Mouse (Mus musculus) left cerebral cortex, postnatal 36 days (tissue): Measurements from ENCODE around the gene Myo6. TPM values are rescaled to one million over a fixed set of nuclear protein-coding genes. Genes with fewer than 3 reads are reported as not detected.

Source experiments
- DNase-seq, 2 experiments: peaks; one replicate each; pipeline ENCODE4 v3.0.0; 2021 to 2022; ENCODE audit warnings: low spot score in 2 of 2, mixed read lengths in 1 of 2
- intact Hi-C: fragments of 180-260 bp; cut with DNase I; formaldehyde crosslinking; loops from one replicate; pipeline ENCODE4 v1.15.1; 2025
- total RNA-seq, 2 experiments: library from RNA; stranded (reverse); gene quantifications; 2 replicates each; pipeline ENCODE4 v1.2.3; 2021

Gene Myo6
- total RNA-seq, 2 experiments from 2014 or later, result 59.6 to 70.8 TPM

GRCm38 (mm10) chr9:80338026-80338425, 173.2 kb downstream of the Myo6 start:
- intact Hi-C loops, result loop anchor here (10.0 kb wide), 1 partner anchor 1287 kb away; no protein-coding TSS in a partner anchor

DNA sequence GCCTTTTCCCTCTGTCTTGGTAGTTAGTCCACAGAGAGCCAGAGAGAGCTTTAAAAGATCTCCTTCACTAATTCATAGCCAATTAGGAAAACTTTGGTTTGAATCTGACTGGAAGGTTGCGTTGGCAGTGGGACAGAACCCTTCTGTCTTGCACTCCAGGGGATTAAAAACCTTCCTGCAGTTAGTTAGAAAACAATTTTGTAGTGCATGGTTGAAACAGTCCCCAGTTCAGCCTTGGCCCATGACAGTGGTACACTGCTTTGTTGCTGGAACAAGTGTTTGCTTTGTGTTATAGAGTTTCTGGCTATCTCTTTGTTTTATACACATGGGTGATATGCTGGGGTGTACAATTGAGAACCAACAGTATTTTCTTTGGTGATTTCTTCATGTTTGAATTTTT, 176.1 kb downstream of the Myo6 start:
- DNase-seq, result no peak
- intact Hi-C loops, result no loop called here

More at GRCm38 (mm10) chr9:80338026-80338425, 173.2 kb downstream of the Myo6 start:
- no peak for DNase-seq

DNA sequence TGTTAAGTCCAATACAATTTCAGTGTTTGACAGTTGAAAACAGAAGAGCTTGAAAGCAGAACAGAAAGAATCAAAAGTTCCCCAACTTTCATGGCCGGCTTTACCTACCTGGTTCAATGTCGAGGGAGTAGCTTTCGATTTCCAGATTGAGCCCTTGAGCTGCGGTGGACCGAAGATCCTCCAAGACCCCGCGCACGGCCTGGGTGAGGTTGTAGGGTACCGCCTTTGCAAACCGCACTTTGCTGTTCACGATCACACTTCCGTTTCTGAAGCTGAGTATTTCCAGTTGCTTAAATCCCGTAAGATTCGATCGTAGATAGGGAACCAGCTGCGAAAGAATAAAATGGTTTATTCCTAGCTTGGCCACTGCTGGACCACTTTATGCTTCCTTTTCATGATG, 176.9 kb downstream of the Myo6 start:
- DNase-seq, result no peak
- intact Hi-C loops, result no loop called here

- intact Hi-C loops, result no loop called here
Measured at GRCm38 (mm10) chr9:80342520-80342919, 177.7 kb downstream of the Myo6 start.

DNA sequence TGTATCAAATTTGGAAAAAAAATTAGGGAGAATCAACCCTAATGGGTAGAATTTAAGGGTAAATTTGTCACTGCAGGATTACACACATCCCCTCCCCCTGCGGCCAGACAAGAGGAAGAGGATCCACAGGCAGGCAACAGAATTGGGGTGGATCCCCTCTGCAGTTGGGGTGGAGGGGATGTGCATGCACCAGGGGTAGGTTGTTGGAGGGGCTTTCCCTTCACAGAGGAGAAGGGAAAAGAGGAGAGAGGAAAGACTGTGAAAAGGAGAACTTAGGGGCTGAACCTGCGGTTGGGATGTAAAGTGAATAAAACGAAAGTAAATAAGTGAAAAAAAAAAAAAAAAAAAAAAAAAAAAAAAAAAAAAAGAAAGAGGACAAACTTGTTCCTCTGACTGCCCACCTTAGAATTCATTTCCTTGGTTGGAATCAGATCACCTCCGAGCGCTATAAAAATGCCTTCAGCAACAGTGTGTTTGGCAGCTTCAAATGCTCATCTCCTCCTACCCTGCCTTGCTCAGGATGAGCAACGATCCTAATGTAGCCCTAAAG, 179.7 kb downstream of the Myo6 start:
- intact Hi-C loops, result no loop called here
- DNase-seq, result no peak

More at GRCm38 (mm10) chr9:80342520-80342919, 177.7 kb downstream of the Myo6 start:
- DNase-seq, result no peak

- intact Hi-C loops, result no loop called here
Measured at GRCm38 (mm10) chr9:80351295-80351677, 186.5 kb downstream of the Myo6 start.

GRCm38 (mm10) chr9:80351678-80352331, 187.0 kb downstream of the Myo6 start:
- no peak for DNase-seq
- intact Hi-C loops, result no loop called here

More at GRCm38 (mm10) chr9:80351295-80351677, 186.5 kb downstream of the Myo6 start:
- no peak for DNase-seq

- DNase-seq, result no peak
- intact Hi-C loops, result no loop called here
Measured at GRCm38 (mm10) chr9:80360063-80360462, 195.2 kb downstream of the Myo6 start.

Other genes with a start within 250 kb of the Myo6 start
- 10 to 100 TPM; 14.9 to 20.7 TPM for gene Filip1, start 152.2 kb upstream of the Myo6 start, total RNA-seq
- 100 to 1,000 TPM in 1 of 2 experiments, 10 to 100 TPM in 1; 92.4 to 114 TPM for gene Senp6, start 98.1 kb upstream of the Myo6 start, total RNA-seq